ENCODE assay signal across 5 mouse cellular contexts in genomic region chr6:124501473-124501872, GRCm38 (mm10). TPM values are rescaled to one million over a fixed set of nuclear protein-coding genes. Genes with fewer than 3 reads are reported as not detected.
"Had no signal": no experiment of that assay in that cellular context is flagged by ENCODE, and none has a peak within 500 bp of the region (broad histone marks: within the 10 kb centered on the region; RNA-seq: fewer than 3 reads in every experiment).

No protein-coding gene starts in this region.

- DNase-seq: kidney, adult 8-10 months; kidney, postnatal 25 days; right cerebral cortex, postnatal 14 days; thymus, postnatal 4 days had no signal

RNA-seq across cellular contexts. Expression of gene C1ra, which starts 10.7 kb away (rescaled TPM):
- total RNA-seq: megakaryocyte-erythroid progenitor cell, adult 5-6 weeks had no signal

RNA-seq across cellular contexts. Expression of gene C1s1, which starts 40.7 kb away (rescaled TPM):
- total RNA-seq: megakaryocyte-erythroid progenitor cell, adult 5-6 weeks had no signal
